Comparison of ENCODE assay signal across 15 mouse cellular contexts in the genomic region with DNA sequence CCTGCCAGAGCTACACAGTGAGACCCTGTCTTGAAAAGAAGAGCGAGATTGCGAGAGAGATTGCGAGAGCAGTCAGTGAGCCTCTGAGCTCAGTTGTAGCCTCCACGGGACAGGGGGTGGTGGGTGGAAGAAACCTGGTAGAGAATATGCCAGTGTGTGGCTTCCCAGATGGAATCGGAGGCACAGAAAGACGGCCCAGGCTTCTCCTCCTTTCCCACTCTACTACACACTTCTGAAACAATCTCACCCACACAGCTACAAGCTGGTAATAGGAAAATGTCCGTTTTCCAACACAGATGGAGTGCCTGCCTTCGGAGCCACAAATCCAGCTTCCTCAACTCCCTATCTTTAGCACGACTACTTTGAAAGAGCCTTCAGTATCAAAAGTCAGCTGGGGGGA. TPM values are rescaled to one million over a fixed set of nuclear protein-coding genes. Genes with fewer than 3 reads are reported as not detected.
DNase-seq lines count a peak whose midpoint lies in the region; ATAC-seq and TF ChIP-seq lines count a peak whose summit lies in the region.
"Had no signal": no experiment of that assay in that cellular context is flagged by ENCODE, and none has a peak within 500 bp of the region (broad histone marks: within the 10 kb centered on the region; RNA-seq: fewer than 3 reads in every experiment).

No protein-coding gene starts in this region.

- peaks cover 4% of the 10 kb centered on the region for H3K36me3 ChIP-seq in liver, embryonic 16.5 days (ENCODE audit: control insufficient read depth, insufficient read depth)
- peaks cover 64% of the 10 kb centered on the region for H3K36me3 ChIP-seq in hindbrain, embryonic 12.5 days

- H3K4me2 ChIP-seq in liver, embryonic 16.5 days (ENCODE audit: low read depth, low read length), result no peak overlapping the region
- no peak overlapping the region for H3K4me2 ChIP-seq in hindbrain, embryonic 12.5 days (replicated peaks)
- H3K4me2 ChIP-seq: heart, embryonic 11.5 days; midbrain, embryonic 13.5 days had no signal

- H3K9me3 ChIP-seq in liver, embryonic 16.5 days (replicated peaks; ENCODE audit: control insufficient read depth, low read length), result no peaks in the 10 kb centered on the region
- no peaks in the 10 kb centered on the region for H3K9me3 ChIP-seq in hindbrain, embryonic 12.5 days (replicated peaks)
- H3K9me3 ChIP-seq: embryonic facial prominence, embryonic 10.5 days; G1E; midbrain, embryonic 13.5 days had no signal

- WGBS in liver, embryonic 16.5 days (ENCODE audit: insufficient replicate concordance), result 72% methylated on average over 9 of the region's 9 CpGs
- WGBS in cerebellum, adult 2 months, result 94% methylated on average over 9 of the region's 9 CpGs
- 94% methylated on average over 9 of the region's 9 CpGs for WGBS in hindbrain, embryonic 12.5 days

- H3K27ac ChIP-seq in liver, embryonic 16.5 days (ENCODE audit: low read length), result peak overlapping the region; percentile 65
- no peak overlapping the region for H3K27ac ChIP-seq in cerebellum, adult 2 months (ENCODE audit: insufficient read depth, low read length)
- H3K27ac ChIP-seq in hindbrain, embryonic 12.5 days, result no peak overlapping the region
- H3K27ac ChIP-seq: embryonic facial prominence, embryonic 10.5 days; macrophage; midbrain, embryonic 13.5 days had no signal

- no peak for TF ChIP-seq CTCF in cerebellum, adult 2 months (IDR thresholded peaks at IDR 0.05; ENCODE audit: borderline replicate concordance, insufficient read depth, low read depth, low read length)

- H3K4me1 ChIP-seq in liver, embryonic 16.5 days (ENCODE audit: control insufficient read depth, low read depth, low read length), result no peaks in the 10 kb centered on the region; the same call in 1 of the 2 replicates
- no peaks in the 10 kb centered on the region for H3K4me1 ChIP-seq in cerebellum, adult 2 months (ENCODE audit: control insufficient read depth, insufficient read depth, low read length)
- no peaks in the 10 kb centered on the region for H3K4me1 ChIP-seq in hindbrain, embryonic 12.5 days

- no peak for ATAC-seq in liver, embryonic 16.5 days (ENCODE audit: low read depth)
- ATAC-seq in hindbrain, embryonic 12.5 days (ENCODE audit: low FRiP score), result no peak
- ATAC-seq in activated CD4-positive, CD25-positive, alpha-beta regulatory T cell, adult 4 months, result no peak
- ATAC-seq: midbrain, embryonic 13.5 days had no signal

- no peak for TF ChIP-seq POLR2A in cerebellum, adult 2 months (IDR thresholded peaks at IDR 0.05; ENCODE audit: borderline replicate concordance, insufficient read depth, low read length)

- H3K4me3 ChIP-seq in liver, embryonic 16.5 days (ENCODE audit: low read depth, low read length), result no peak overlapping the region
- no peak overlapping the region for H3K4me3 ChIP-seq in cerebellum, adult 2 months (replicated peaks; ENCODE audit: insufficient read depth, low read depth, low read length)
- H3K4me3 ChIP-seq in hindbrain, embryonic 12.5 days, result no peak overlapping the region
- H3K4me3 ChIP-seq: embryonic facial prominence, embryonic 10.5 days; midbrain, embryonic 13.5 days had no signal

- H3K27me3 ChIP-seq in liver, embryonic 16.5 days (ENCODE audit: control insufficient read depth, insufficient read depth, low read depth, low read length), result no peaks in the 10 kb centered on the region
- H3K27me3 ChIP-seq in cerebellum, adult 2 months (ENCODE audit: control insufficient read depth, insufficient read depth, low read length), result no peaks in the 10 kb centered on the region
- H3K27me3 ChIP-seq in hindbrain, embryonic 12.5 days, result no peaks in the 10 kb centered on the region

- H3K9ac ChIP-seq in liver, embryonic 16.5 days (ENCODE audit: low read depth, low read length), result no peak overlapping the region
- H3K9ac ChIP-seq in hindbrain, embryonic 12.5 days, result no peak overlapping the region
- H3K9ac ChIP-seq: midbrain, embryonic 13.5 days had no signal

- peak; percentile 2 for DNase-seq in 3T3-L1 (ENCODE audit: low read depth, low spot score)
- DNase-seq in frontal cortex, postnatal 10 days (ENCODE audit: low spot score in 2 of 2), result peak; percentile 32 to 46
- DNase-seq in layer of hippocampus, postnatal 36 days, result peak; percentile 75 to 76
- no peak for DNase-seq in spleen, postnatal 36 days (ENCODE audit: low spot score in 2 of 2)
- no peak for DNase-seq in cerebellum, adult 2 months
- DNase-seq: cerebellum, postnatal 10 days; heart, postnatal 4 days had no signal

RNA-seq across cellular contexts. Expression of a gene that starts 9.5 kb away (rescaled TPM):
- total RNA-seq in layer of hippocampus, postnatal 36 days (2021), result 100 to 1,000 TPM in 1 of 2 experiments, 10 to 100 TPM in 1; 93.5 to 103 TPM
- 5.3 and 7.8 TPM in 2 replicates for polyA plus RNA-seq in liver, embryonic 16.5 days (2015; fragmentation: Nextera tagmentation; extraction: Ambion mirVana)
- polyA plus RNA-seq in cerebellum, adult 2 months (2012; rRNA removed), result 25.5 TPM in 2 replicates
- polyA plus RNA-seq in hindbrain, embryonic 12.5 days (2016; fragmentation: Nextera tagmentation; extraction: Ambion mirVana), result 38.9 and 40.8 TPM in 2 replicates
- 10 to 100 TPM; 28.4 to 37.8 TPM for polyA plus RNA-seq in activated CD4-positive, CD25-positive, alpha-beta regulatory T cell, adult 4 months (2017; shearing (Covaris generic))

RNA-seq across cellular contexts. Expression of a gene that starts 58.0 kb away (rescaled TPM):
- 10 to 100 TPM; 27.7 to 34.1 TPM for total RNA-seq in layer of hippocampus, postnatal 36 days (2021)
- polyA plus RNA-seq in liver, embryonic 16.5 days (2015; fragmentation: Nextera tagmentation; extraction: Ambion mirVana), result 3.3 and 5.2 TPM in 2 replicates
- polyA plus RNA-seq in cerebellum, adult 2 months (2012; rRNA removed), result 13.9 and 14.6 TPM in 2 replicates
- polyA plus RNA-seq in hindbrain, embryonic 12.5 days (2016; fragmentation: Nextera tagmentation; extraction: Ambion mirVana), result 26.0 and 29.1 TPM in 2 replicates
- 1 to 10 TPM; 4.6 to 6.8 TPM for polyA plus RNA-seq in activated CD4-positive, CD25-positive, alpha-beta regulatory T cell, adult 4 months (2017; shearing (Covaris generic))

Comparison
In these comparisons a context has a peak if more than half of its experiments do, and no peak if none do; other contexts are left out.
1. DNase-seq: peak in 3T3-L1 (single experiment), frontal cortex, postnatal 10 days (2 of 2) and layer of hippocampus, postnatal 36 days (2 of 2); none in spleen, postnatal 36 days (0 of 2) and cerebellum, adult 2 months (0 of 2).